8 mouse cellular contexts compared by ENCODE assay signal in the genomic region with DNA sequence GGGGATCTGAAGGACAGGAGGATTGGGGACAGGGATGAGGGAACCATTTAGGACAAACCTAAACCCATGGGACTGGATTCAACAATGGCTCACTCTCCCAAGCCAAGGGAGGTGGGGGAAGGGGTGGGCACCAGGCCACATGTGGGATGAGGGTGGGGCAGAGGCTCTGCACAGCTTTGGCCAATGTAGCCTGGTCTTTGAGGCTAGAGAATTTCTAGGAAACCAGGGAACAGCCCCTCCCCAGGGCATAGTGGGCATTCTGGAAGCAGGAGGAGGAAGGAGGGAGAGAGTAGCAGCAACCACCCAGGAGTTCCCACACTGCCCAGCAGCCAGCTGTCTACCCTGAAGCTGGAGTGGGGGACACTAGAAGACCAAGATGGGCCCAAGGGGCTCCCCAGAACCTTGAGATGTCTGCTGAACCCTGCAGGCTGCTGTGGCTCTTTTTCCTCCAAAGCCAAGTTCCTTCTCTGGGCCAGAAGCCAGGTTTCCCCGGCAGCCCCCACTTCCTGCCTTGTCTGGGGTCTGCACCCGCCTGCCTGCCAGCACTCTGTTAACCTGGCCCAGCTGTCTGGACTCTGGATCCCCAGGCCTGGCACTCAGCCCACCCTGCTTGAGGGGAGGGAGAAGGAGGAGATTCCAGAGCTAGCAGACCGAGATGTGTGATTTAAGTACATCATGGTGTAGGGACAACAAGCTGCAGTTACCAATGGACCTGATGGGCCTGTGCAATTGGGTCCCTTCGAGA. TPM values are rescaled to one million over a fixed set of nuclear protein-coding genes. Genes with fewer than 3 reads are reported as not detected.
DNase-seq lines count a peak whose midpoint lies in the region; TF ChIP-seq lines count a peak whose summit lies in the region.

No protein-coding gene starts in this region.

- no peaks in the 10 kb centered on the region for H3K9me3 ChIP-seq in heart, embryonic 10.5 days

- peaks cover 62% of the 10 kb centered on the region for H3K27me3 ChIP-seq in heart, embryonic 10.5 days (ENCODE audit: insufficient read depth, poor library complexity, severe bottlenecking)
- H3K27me3 ChIP-seq in kidney, adult 2 months (replicated peaks; ENCODE audit: control insufficient read depth, insufficient read depth, low read length), result no peaks in the 10 kb centered on the region

- TF ChIP-seq POLR2A in kidney, adult 2 months (IDR thresholded peaks at IDR 0.05; ENCODE audit: low read depth, low read length), result no peak

- H3K27ac ChIP-seq in heart, embryonic 10.5 days, result peak overlapping the region; percentile 73
- H3K27ac ChIP-seq in kidney, adult 2 months (ENCODE audit: insufficient read depth, low read depth, low read length), result no peak overlapping the region

- DNase-seq in layer of hippocampus, postnatal 10 days (ENCODE audit: low spot score in 2 of 2), result peak; percentile 75 to 82
- no peak for DNase-seq in layer of hippocampus, adult 9-11 months
- DNase-seq in embryo, embryonic 11 days, result peak; percentile 68
- DNase-seq in heart, embryonic 10.5 days (ENCODE audit: low spot score), result peak; percentile 88
- peak; percentile 94 for DNase-seq in kidney, adult 2 months
- DNase-seq in lung, postnatal 14 days, result peak; percentile 81
- DNase-seq in testis, postnatal 10 days (ENCODE audit: low spot score), result peak; percentile 89
- no peak for DNase-seq in thymus, adult 18-20 months

- H3K4me1 ChIP-seq in heart, embryonic 10.5 days, result peaks cover 45% of the 10 kb centered on the region
- peaks cover 12% of the 10 kb centered on the region for H3K4me1 ChIP-seq in kidney, adult 2 months (ENCODE audit: control insufficient read depth, insufficient read depth, low read length)

- 10% methylated on average over 4 of the region's 4 CpGs for WGBS in heart, embryonic 10.5 days
- WGBS in kidney, adult 2 months, result 2% methylated on average over 4 of the region's 4 CpGs

- no peaks in the 10 kb centered on the region for H3K36me3 ChIP-seq in heart, embryonic 10.5 days
- no peaks in the 10 kb centered on the region for H3K36me3 ChIP-seq in kidney, adult 2 months (ENCODE audit: control insufficient read depth, insufficient read depth, low read length)

- no peak for TF ChIP-seq CTCF in kidney, adult 2 months (conservative IDR thresholded peaks at IDR 0.05; ENCODE audit: insufficient read depth, insufficient read length, low read depth, low read length)

- peak overlapping the region; percentile 3; the same call in 1 of the 2 replicates for H3K4me3 ChIP-seq in heart, embryonic 10.5 days
- H3K4me3 ChIP-seq in kidney, adult 2 months (ENCODE audit: insufficient read depth, low read depth, low read length), result no peak overlapping the region

RNA-seq across cellular contexts. Expression of a gene that starts 35.5 kb away (rescaled TPM):
- total RNA-seq in layer of hippocampus, postnatal 10 days (2021), result 1 to 10 TPM; 1.8 to 2.2 TPM
- polyA plus RNA-seq in heart, embryonic 10.5 days (2016; fragmentation: Nextera tagmentation; extraction: Ambion mirVana), result 0.48 and 0.88 TPM in 2 replicates
- 43.8 and 51.7 TPM in 2 replicates for polyA plus RNA-seq in kidney, adult 2 months (2012; rRNA removed)

RNA-seq across cellular contexts. Expression of a gene that starts 45.7 kb away (rescaled TPM):
- total RNA-seq in layer of hippocampus, postnatal 10 days (2021), result 100 to 1,000 TPM; 111 to 128 TPM
- 1.5 and 2.4 TPM in 2 replicates for polyA plus RNA-seq in heart, embryonic 10.5 days (2016; fragmentation: Nextera tagmentation; extraction: Ambion mirVana)
- 7.6 and 10.2 TPM in 2 replicates for polyA plus RNA-seq in kidney, adult 2 months (2012; rRNA removed)

RNA-seq across cellular contexts. Expression of a gene that starts 57.7 kb away (rescaled TPM):
- 1 to 10 TPM; 1.0 to 2.1 TPM for total RNA-seq in layer of hippocampus, postnatal 10 days (2021)
- not detected in 2 replicates for polyA plus RNA-seq in heart, embryonic 10.5 days (2016; fragmentation: Nextera tagmentation; extraction: Ambion mirVana)
- 1.1 TPM in 2 replicates for polyA plus RNA-seq in kidney, adult 2 months (2012; rRNA removed)

Comparison
In these comparisons a context has a peak if more than half of its experiments do, and no peak if none do; other contexts are left out.
1. DNase-seq: peak in layer of hippocampus, postnatal 10 days (2 of 2), embryo, embryonic 11 days (single experiment), heart, embryonic 10.5 days (single experiment), kidney, adult 2 months (single experiment), lung, postnatal 14 days (single experiment) and testis, postnatal 10 days (single experiment); none in layer of hippocampus, adult 9-11 months (single experiment) and thymus, adult 18-20 months (0 of 2).
2. RNA of a gene that starts 35.5 kb away (polyA plus RNA-seq): 43.8 to 51.7 TPM in kidney, adult 2 months; 0.48 to 0.88 TPM in heart, embryonic 10.5 days; every median in the first group is over 10 times any median in the second.